Mouse (Mus musculus): ENCODE data around the gene AL607142.1.

The AL607142.1 gene

GRCm38 (mm10) chr4:120053026-120054005, 11.5 kb upstream of the AL607142.1 start:
- in situ Hi-C loops (cut with MboI; ENCODE audit: low pct_unique_long_range_greater_than_20kb in 1 of 2, low sequenced_read_pairs in 2 of 2, unreplicated experiment in 1 of 2), result no loop called here

GRCm38 (mm10) chr4:120054145-120054544, 10.7 kb upstream of the AL607142.1 start:
- in situ Hi-C loops (cut with MboI; ENCODE audit: low pct_unique_long_range_greater_than_20kb in 1 of 2, low sequenced_read_pairs in 2 of 2, unreplicated experiment in 1 of 2), result no loop called here

GRCm38 (mm10) chr4:120056451-120056850, 8.3 kb upstream of the AL607142.1 start:
- in situ Hi-C loops (cut with MboI; ENCODE audit: low pct_unique_long_range_greater_than_20kb in 1 of 2, low sequenced_read_pairs in 2 of 2, unreplicated experiment in 1 of 2), result no loop called here

GRCm38 (mm10) chr4:120057529-120057928, 7.3 kb upstream of the AL607142.1 start:
- in situ Hi-C loops (cut with MboI; ENCODE audit: low pct_unique_long_range_greater_than_20kb in 1 of 2, low sequenced_read_pairs in 2 of 2, unreplicated experiment in 1 of 2), result no loop called here

GRCm38 (mm10) chr4:120058157-120058556, 6.6 kb upstream of the AL607142.1 start:
- in situ Hi-C loops (cut with MboI; ENCODE audit: low pct_unique_long_range_greater_than_20kb in 1 of 2, low sequenced_read_pairs in 2 of 2, unreplicated experiment in 1 of 2), result no loop called here

- in situ Hi-C loops (cut with MboI; ENCODE audit: low pct_unique_long_range_greater_than_20kb in 1 of 2, low sequenced_read_pairs in 2 of 2, unreplicated experiment in 1 of 2), result no loop called here
Observed at GRCm38 (mm10) chr4:120058794-120059193, 6.0 kb upstream of the AL607142.1 start.

GRCm38 (mm10) chr4:120061727-120062126, 3.1 kb upstream of the AL607142.1 start:
- in situ Hi-C loops (cut with MboI; ENCODE audit: low pct_unique_long_range_greater_than_20kb in 1 of 2, low sequenced_read_pairs in 2 of 2, unreplicated experiment in 1 of 2), result no loop called here

- in situ Hi-C loops (cut with MboI; ENCODE audit: low pct_unique_long_range_greater_than_20kb in 1 of 2, low sequenced_read_pairs in 2 of 2, unreplicated experiment in 1 of 2), result no loop called here
Observed at GRCm38 (mm10) chr4:120062198-120062597, 2.6 kb upstream of the AL607142.1 start.

- in situ Hi-C loops (cut with MboI; ENCODE audit: low pct_unique_long_range_greater_than_20kb in 1 of 2, low sequenced_read_pairs in 2 of 2, unreplicated experiment in 1 of 2), result no loop called here
Observed at GRCm38 (mm10) chr4:120062754-120063153, 2.0 kb upstream of the AL607142.1 start.

- in situ Hi-C loops (cut with MboI; ENCODE audit: low pct_unique_long_range_greater_than_20kb in 1 of 2, low sequenced_read_pairs in 2 of 2, unreplicated experiment in 1 of 2), result no loop called here
Observed at GRCm38 (mm10) chr4:120063353-120064124, 1.3 kb upstream of the AL607142.1 start.

- in situ Hi-C loops (cut with MboI; ENCODE audit: low pct_unique_long_range_greater_than_20kb in 1 of 2, low sequenced_read_pairs in 2 of 2, unreplicated experiment in 1 of 2), result no loop called here
Observed at GRCm38 (mm10) chr4:120066841-120067591, 2.2 kb downstream of the AL607142.1 start.

GRCm38 (mm10) chr4:120067592-120068235, 2.9 kb downstream of the AL607142.1 start:
- in situ Hi-C loops (cut with MboI; ENCODE audit: low pct_unique_long_range_greater_than_20kb in 1 of 2, low sequenced_read_pairs in 2 of 2, unreplicated experiment in 1 of 2), result no loop called here

GRCm38 (mm10) chr4:120068883-120069581, 4.2 kb downstream of the AL607142.1 start:
- in situ Hi-C loops (cut with MboI; ENCODE audit: low pct_unique_long_range_greater_than_20kb in 1 of 2, low sequenced_read_pairs in 2 of 2, unreplicated experiment in 1 of 2), result no loop called here

- in situ Hi-C loops (cut with MboI; ENCODE audit: low pct_unique_long_range_greater_than_20kb in 1 of 2, low sequenced_read_pairs in 2 of 2, unreplicated experiment in 1 of 2), result no loop called here
Observed at GRCm38 (mm10) chr4:120069582-120069980, 4.8 kb downstream of the AL607142.1 start.

GRCm38 (mm10) chr4:120071411-120071810, 6.6 kb downstream of the AL607142.1 start:
- in situ Hi-C loops (cut with MboI; ENCODE audit: low pct_unique_long_range_greater_than_20kb in 1 of 2, low sequenced_read_pairs in 2 of 2, unreplicated experiment in 1 of 2), result no loop called here

GRCm38 (mm10) chr4:120071842-120072507, 7.2 kb downstream of the AL607142.1 start:
- in situ Hi-C loops (cut with MboI; ENCODE audit: low pct_unique_long_range_greater_than_20kb in 1 of 2, low sequenced_read_pairs in 2 of 2, unreplicated experiment in 1 of 2), result no loop called here

- in situ Hi-C loops (cut with MboI; ENCODE audit: low pct_unique_long_range_greater_than_20kb in 1 of 2, low sequenced_read_pairs in 2 of 2, unreplicated experiment in 1 of 2), result no loop called here
Observed at GRCm38 (mm10) chr4:120074061-120074460, 9.3 kb downstream of the AL607142.1 start.
